Mouse (Mus musculus): ENCODE measurements at regions not wholly inside any gene's neighbourhood (a gene's known extent, or its start where the extent isn't known, plus 50 kb on each side); places are given as distances from the start of the nearest gene placed in this dataset.

DNA sequence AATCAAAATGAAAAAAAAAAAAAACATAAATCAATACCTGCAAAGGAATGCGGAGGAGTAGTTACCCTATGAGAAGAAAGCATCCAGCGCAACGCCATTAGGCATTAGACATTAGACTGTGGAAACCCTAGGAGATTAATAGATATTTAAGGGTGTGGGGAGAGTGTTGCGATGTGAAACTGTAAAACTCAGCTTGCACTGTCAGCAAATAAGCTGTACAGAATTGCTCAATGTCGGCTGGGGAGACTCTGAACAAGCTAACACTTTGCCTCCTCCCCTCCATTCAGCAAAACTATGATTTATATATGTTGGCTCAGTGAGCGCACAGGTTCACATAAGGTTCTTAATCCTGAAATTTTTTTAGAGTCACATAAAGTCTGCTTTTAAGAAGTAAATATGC lies 451.0 kb upstream of the Gm11114 start:
- TF ChIP-seq POLR2A (IDR thresholded peaks at IDR 0.05; ENCODE audit: extremely low read depth, insufficient read depth, low read length) (no peak), CTCF (IDR thresholded peaks at IDR 0.05; ENCODE audit: extremely low read depth, insufficient read depth, low read length) (no peak)

All from cortical plate, adult 2 months (tissue).